Comparison of ENCODE assay signal across 18 mouse cellular contexts in genomic region chr17:79836978-79837377, GRCm38 (mm10). TPM values are rescaled to one million over a fixed set of nuclear protein-coding genes. Genes with fewer than 3 reads are reported as not detected.
DNase-seq lines count a peak whose midpoint lies in the region; TF ChIP-seq lines count a peak whose summit lies in the region.
"Had no signal": no experiment of that assay in that cellular context is flagged by ENCODE, and none has a peak within 500 bp of the region (broad histone marks: within the 10 kb centered on the region; RNA-seq: fewer than 3 reads in every experiment).

No protein-coding gene starts in this region.

- TF ChIP-seq POLR2A in embryonic fibroblast, embryonic 13.5 days (IDR thresholded peaks at IDR 0.05; ENCODE audit: low read depth, low read length) = no peak

- no peak for TF ChIP-seq CTCF in embryonic fibroblast, embryonic 13.5 days (IDR thresholded peaks at IDR 0.05; ENCODE audit: borderline replicate concordance, insufficient read depth, low read length)

- H3K27ac ChIP-seq in embryonic fibroblast, embryonic 13.5 days (ENCODE audit: insufficient read depth, low read length) = peak overlapping the region; percentile 99
- H3K27ac ChIP-seq: embryonic facial prominence, embryonic 15.5 days; forebrain, embryonic 15.5 days; heart, embryonic 10.5 days; hindbrain, embryonic 14.5 days had no signal

- DNase-seq in adrenal gland, adult 2 months = peak; percentile 29
- no peak for DNase-seq in adrenal gland, postnatal 25 days
- DNase-seq in kidney, adult 11 months = peak; percentile 41
- DNase-seq in kidney, adult 18-20 months = no peak
- DNase-seq in kidney, postnatal 14 days = peak; percentile 57
- no peak for DNase-seq in right cerebral cortex, postnatal 25 days
- DNase-seq: cerebellum, adult 11 months; cerebellum, adult 8-10 months; cerebellum, postnatal 14 days; embryo, embryonic 11 days; gastrocnemius, postnatal 36 days; heart, adult 18-20 months; heart, postnatal 10 days had no signal

- no peak overlapping the region for H3K4me3 ChIP-seq in embryonic fibroblast, embryonic 13.5 days (ENCODE audit: insufficient read depth, low read length)
- H3K4me3 ChIP-seq: embryonic facial prominence, embryonic 15.5 days; forebrain, embryonic 15.5 days; heart, embryonic 10.5 days had no signal

- H3K4me1 ChIP-seq in embryonic fibroblast, embryonic 13.5 days (ENCODE audit: control insufficient read depth, insufficient read depth, low read length) = peaks cover 3% of the 10 kb centered on the region
- H3K4me1 ChIP-seq: embryonic facial prominence, embryonic 15.5 days; forebrain, embryonic 15.5 days; heart, embryonic 10.5 days had no signal

RNA-seq across cellular contexts. Expression of gene Atl2, which starts 58.9 kb away (rescaled TPM):
- total RNA-seq in adrenal gland, adult 2 months (2021) = 100 to 1,000 TPM in 1 of 2 experiments, 10 to 100 TPM in 1; 61.4 to 137 TPM
- 10.3 and 14.5 TPM in 2 replicates for polyA plus RNA-seq in adrenal gland, adult 2 months (2012; rRNA removed)
- total RNA-seq in adrenal gland, postnatal 25 days (2021) = 117 and 131 TPM in 2 replicates
- 31.1 and 38.9 TPM in 2 replicates for polyA plus RNA-seq in embryonic fibroblast, embryonic 13.5 days (2011; ENCODE audit: insufficient read length, low read depth, missing spikeins)

Comparison
In these comparisons a context has a peak if more than half of its experiments do, and no peak if none do; other contexts are left out.
1. DNase-seq: peak in adrenal gland, adult 2 months (single experiment), kidney, adult 11 months (single experiment) and kidney, postnatal 14 days (single experiment); none in adrenal gland, postnatal 25 days (single experiment), kidney, adult 18-20 months (single experiment) and right cerebral cortex, postnatal 25 days (single experiment).